Mouse (Mus musculus): ENCODE measurements around the gene Hdac9.

DNA sequence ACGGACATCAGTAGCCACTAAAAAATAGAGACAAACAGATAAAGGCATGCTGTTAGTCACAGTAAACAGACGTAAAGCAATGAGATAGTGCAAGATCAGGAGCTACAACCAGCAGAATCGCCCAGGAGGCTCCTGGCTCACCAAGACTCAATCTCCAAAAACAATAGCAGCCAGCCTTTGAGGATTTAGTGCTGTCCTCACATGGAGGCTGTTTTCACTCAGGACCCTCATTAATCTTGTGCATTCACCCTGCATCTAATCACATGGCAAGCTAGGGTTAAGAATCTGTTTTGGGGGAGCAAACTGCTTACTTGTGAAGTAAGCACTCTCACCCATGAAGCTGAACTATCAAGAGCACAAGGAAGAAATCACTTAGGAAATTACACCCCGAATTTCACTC is 329.7 kb downstream of the Hdac9 start:
- TF ChIP-seq CTCF (IDR thresholded peaks at IDR 0.05; ENCODE audit: borderline replicate concordance, insufficient read depth, low read length) (no peak), POLR2A (IDR thresholded peaks at IDR 0.05; ENCODE audit: low read depth, low read length) (no peak)
